Mouse (Mus musculus) layer of hippocampus, adult 9-10 months (tissue): ENCODE results near the gene D430041D05Rik.
"Not testable (repeated sequence)": the region's sequence is repeated elsewhere in the genome, so short reads cannot be mapped to it uniquely, and the experiment has no call there.

Experiments used
- DNase-seq: peaks from one replicate; pipeline ENCODE4 v3.0.0; 2022; ENCODE audit warnings: low spot score

D430041D05Rik gene

DNA sequence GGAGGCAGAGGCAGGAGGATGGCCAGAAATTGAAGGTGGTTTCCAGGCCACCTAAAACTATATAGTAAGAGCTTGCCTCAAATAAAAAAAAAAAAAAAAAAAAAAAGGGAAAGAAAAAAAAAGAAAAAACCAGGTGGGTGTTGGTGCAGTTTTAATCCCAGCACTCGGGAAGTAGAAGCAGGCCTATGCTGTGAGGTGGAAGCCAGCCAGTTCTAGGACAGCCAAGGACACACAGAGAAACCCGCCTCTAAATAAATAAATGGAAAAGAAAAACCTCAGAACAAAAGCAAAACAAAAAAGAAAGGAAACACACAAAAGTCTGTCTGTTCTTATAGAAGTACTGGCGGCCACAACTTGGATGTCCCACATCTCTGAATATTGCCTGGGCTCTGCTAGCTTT, 295.9 kb downstream of the D430041D05Rik start:
- DNase-seq: no peak

DNA sequence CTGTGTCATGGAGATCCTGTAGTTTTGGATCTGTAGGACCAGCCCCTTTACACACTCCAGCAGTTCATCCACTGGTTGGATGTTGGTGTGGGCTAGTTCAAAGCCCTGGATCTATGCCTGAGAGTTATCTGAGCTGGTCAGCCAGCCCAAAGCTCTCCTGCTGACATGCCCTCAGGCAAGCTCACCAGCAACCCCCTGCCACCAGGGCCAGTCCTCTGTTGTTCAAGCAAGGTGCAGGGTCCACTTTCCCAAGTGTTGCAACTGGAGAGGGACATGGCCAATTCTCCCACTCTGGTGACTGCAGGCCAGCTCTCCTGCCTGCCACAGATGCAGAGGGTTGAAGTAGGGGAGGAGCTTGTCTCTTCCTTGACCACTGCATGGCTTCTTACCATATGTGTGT, 297.2 kb downstream of the D430041D05Rik start:
- not testable (repeated sequence) for DNase-seq

DNA sequence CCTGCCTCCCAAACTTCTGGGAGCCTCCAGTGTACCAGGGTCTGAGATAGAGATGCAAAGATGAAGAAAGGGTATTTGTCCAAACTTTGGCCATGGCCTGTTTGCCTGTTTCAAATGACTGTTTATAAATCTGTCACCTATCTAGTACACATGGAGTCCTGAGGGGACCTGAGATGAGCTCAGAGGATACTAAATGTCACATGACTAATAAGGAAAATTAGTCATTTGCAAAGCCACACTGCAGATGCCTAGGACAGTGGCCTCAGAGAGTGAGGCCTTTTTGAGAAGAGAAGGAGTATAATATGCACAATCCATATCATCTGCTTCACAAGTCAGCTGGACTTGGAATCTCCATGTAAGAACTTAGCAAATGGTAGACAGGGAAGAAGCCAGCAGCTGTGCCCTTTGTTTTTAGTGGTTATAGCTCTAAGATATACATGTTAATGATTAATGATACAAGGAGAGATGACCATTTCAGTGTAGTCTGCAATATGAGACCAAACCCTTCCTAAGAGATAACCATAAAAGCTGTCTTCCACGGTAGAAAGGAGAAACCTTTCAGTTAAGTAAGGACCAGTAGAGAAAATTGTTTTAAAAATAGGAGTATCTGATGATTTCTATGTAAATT, 299.5 kb downstream of the D430041D05Rik start:
- DNase-seq: not testable (repeated sequence)

DNA sequence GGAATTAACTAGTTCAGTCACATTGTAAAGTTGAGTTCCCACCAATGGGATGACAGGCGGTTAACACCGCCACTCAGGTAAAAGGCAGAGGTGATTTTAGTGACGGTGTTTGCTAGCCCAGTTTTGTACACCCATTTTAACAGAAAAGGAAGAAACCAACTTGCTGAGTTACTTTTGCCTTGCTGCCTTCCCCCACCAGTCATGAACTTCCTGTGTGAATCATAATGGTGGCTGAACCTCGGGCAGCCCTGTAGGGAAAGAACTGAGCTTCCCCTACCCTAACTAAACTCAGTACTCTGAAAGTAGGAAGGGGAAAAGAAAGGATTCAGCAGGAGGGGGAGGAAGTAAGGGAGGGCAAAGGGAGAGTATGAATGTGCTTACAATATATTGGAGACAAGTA, 300.8 kb downstream of the D430041D05Rik start:
- no peak for DNase-seq

DNA sequence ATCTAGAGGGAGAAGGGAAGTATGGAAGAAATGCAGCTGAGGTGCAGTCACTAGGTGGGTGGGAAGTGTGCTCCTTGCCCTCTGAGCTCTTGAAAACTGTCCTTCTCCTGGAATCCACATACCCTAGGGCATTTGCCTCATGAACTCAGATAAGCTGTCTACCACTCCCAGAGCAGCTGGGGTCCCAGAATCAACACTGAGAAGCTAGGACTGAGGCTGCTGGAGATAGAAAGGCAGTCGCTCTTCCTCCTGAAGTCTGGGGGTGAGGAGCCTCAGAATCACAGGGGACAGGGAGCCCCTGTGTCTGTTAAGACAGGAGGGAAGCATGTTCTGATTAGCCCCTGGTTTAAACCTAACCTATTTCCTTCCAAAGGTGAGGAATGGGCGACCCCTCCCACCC, 301.3 kb downstream of the D430041D05Rik start:
- no peak for DNase-seq

DNA sequence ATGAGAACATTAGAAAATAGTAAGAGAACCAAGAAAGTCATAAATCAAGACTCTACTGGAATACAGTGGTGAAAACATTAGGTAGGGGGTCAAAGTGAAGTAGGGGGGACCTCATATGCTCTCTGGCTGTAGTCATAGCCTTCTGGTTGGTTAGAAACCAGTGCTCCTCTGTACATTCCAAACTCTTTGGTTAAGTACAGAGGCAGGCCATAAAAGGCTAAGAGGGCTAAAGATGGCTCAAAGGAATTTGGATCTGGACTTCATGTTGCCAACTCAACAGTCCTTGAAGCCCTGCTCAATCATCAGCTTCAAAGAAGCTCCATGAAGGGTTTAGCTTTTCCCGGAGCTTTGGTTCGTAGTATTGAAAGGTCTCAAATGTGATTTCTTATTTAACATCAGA, 301.8 kb downstream of the D430041D05Rik start:
- not testable (repeated sequence) for DNase-seq

DNA sequence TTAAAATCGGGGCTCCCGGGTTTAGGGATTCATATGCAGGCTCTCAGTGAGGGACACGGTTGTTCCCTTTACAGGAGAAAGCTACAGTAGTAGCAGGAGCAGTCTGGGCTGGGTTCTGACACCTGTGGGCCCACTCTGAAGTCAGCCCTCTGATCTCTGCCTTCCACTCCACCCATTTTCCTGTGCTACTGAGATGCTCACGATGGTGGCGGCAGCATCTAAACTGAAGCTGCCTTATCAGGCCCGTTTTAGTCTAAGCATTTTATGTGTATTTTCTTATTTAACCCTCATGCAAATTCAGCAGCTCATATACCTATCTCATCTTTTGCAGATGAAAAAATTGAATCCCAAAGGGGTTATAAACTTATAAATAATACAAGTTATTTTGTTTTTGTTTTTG, 306.0 kb downstream of the D430041D05Rik start:
- no peak for DNase-seq

DNA sequence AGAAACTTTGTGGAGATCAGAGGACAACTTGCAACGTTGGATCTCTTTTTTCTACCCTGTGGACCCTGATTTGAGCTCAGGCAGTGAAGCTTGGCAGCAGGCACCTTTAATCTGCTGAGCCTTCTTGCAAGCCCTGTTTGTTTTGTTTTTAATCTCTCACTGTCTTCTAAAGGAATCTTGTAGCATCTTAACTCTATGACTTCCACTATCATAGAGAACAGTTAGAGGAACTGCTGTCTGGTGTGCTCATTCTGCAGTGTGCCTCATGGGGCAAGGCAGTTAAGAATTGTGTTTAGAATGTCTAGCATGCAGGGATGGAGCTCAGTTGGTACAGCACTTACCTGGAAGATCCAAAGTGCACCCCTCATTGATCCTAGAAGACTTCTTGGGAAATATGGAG, 310.9 kb downstream of the D430041D05Rik start:
- no peak for DNase-seq

DNA sequence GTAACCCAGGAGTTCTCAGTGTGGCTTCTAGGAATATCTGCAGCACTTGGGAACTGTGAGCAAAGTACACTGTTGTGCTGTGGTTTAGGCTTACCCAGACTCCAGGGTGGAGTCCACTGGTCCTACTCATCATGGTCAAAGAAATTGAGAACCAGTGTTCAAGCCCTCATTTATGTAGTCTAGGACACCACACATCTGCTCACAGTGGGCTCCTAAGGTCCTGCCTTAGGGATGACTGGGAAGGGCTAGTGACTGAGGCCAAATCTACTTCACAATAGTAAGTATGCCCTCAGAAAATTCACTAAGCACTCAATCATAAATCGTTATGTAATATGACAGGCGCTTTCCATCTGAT, 311.6 kb downstream of the D430041D05Rik start:
- DNase-seq: no peak

DNA sequence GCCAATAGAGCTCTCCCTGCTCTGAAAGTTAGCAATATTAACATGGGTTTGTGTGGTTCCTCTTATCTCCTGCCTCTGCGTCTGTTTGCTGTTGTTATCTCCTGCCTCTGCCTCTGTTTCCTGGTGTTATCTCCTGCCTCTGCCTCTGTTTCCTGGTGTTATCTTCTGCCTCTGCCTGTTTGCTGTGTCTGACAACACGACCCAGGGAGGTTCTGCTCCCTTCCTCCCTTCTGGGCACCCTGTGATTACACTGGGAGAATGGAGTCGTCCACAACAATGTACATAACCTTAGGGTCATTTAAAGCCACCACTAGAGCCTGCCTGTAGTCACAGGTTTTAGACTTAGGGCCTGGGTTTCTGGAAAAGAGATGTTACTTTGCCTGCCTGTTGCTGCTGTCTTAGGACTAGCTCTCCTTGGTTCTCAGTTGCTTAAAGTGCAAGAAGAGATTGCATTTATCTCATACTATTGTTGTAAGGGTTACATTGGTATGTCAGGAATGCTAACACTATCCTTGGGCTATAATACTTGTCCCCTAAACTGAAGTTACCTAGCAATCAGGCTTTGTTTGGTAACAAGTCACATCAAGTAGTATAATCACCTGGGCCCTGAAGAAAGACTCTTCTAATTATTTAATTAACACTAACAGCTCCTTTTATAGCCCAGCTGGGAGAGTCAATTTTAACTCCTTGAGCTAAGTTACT, 312.1 kb downstream of the D430041D05Rik start:
- no peak for DNase-seq

DNA sequence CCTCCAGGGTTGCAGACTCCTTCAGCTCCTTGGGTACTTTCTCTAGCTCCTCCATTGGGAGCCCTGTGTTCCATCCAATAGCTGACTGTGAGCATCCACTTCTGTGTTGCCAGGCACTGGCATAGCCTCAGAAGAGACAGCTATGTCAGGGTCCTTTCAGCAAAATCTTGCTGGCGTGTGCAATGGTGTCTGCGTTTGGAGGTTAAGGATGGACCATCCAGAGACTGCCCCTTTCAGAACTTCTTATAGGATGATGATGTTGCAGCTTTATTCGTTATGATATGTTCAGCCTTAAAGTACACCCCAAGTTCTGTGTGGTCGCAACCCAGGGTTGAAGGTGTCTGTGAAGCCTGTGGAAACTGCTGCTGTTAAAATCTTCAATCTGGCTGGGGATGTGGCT, 313.4 kb downstream of the D430041D05Rik start:
- not testable (repeated sequence) for DNase-seq

DNA sequence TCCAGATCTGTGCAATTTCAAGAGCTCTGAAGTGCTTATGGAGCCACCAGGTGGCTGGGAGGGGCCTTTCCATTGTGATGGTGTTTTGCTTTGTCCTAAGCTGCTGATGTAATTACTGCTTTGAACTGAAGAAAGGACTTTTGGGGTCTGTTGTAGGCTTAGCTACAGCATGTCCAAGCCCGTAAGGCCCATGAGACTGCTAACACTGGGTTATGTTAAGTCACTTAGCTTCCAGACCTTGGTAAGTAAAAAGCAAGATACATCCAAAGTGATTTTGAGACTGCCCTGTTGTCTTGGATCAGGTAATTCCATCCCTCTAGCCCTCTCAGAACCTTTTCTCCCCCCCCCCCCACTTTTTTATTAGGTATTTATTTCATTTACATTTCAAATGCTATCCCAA, 314.0 kb downstream of the D430041D05Rik start:
- DNase-seq: not testable (repeated sequence)

DNA sequence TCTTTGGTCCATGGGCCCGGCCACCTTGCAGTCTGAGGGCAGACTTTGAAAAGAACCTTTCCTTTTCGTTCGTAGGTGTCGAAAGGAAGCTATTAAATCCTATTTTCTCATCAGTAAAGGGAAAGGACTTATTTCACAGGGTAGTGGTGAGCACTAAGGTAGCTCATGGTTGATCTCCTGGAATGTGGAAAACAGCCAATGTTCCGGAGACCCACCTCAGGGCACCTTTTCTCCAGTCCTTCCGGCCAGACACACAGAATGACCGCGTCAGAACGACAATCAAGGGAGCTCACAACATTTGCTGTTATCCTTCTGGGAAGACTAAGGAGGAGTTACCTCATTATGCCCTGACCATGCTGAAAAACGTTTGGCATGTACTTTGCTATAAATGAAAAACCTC, 314.6 kb downstream of the D430041D05Rik start:
- no peak for DNase-seq

DNA sequence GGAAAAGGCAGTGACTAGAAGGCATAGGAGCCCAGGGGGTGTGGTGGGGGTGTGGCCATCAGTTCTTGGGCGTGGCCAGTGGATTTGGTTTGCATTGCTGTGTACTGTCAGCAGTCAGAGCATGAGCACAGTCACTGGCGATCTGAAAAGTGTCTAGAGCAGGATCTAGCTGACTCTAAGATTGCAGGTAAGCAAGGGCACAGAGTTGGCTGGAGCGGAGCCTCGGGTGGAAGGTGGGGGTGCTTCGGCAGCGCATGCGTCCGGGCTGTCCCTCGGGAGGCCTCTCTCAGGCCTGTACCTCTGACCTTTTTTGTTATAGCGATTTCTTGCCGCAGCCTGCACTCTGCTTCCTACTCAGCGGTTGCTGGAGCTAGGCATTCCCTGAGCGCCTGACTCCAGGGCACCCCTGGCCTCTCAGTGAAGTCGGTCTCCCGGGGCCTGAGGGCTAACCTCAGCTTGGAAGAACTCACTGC, 315.0 kb downstream of the D430041D05Rik start, which contains the start of gene Cd59a:
Gene Cd59a (plus strand): TSS at position 61 of the 473 bp plus-strand sequence.
- peak; percentile 20 for DNase-seq

DNA sequence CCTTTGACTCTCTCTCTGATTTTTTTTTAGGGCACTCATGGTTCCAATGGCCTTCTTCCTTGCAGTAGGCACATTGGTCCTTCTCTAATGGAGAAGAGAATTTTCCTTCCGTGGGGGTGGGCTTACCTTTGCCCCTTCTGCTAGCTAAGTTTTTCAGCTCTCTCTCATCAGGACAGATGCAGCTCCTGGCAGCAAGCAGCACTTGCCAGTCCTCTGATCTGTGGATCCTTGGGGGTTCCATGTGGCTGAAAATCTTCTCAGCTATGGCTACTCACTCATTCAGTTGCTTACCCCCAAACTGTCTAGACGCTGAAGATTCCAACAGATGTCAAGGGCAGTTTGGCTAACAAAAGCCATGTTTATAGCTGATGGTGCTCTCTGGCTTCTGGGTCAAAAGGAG, 317.5 kb downstream of the D430041D05Rik start:
- DNase-seq: no peak
